Mouse (Mus musculus) adipocyte (in vitro differentiated cells): ENCODE results near the gene Zfp36l1.

ENCODE experiments used
- DNase-seq: peaks from one replicate; pipeline ENCODE4 v3.0.0-alpha.2; 2016; ENCODE audit warnings: low spot score

Gene Zfp36l1

GRCm38 (mm10) chr12:80112852-80113551, at the start of gene Zfp36l1:
Gene Zfp36l1 (minus strand): TSS chr12:80113013.
- DNase-seq, result peak; percentile 97

GRCm38 (mm10) chr12:80162448-80162847, 49.6 kb upstream of the Zfp36l1 start:
- no peak for DNase-seq

GRCm38 (mm10) chr12:80157675-80158074, 44.9 kb upstream of the Zfp36l1 start:
- DNase-seq, result peak; percentile 44

- peak; percentile 67 for DNase-seq
These were observed 41.0 kb upstream of the Zfp36l1 start for GRCm38 (mm10) chr12:80153687-80154326.

GRCm38 (mm10) chr12:80153078-80153477, 40.3 kb upstream of the Zfp36l1 start:
- DNase-seq, result no peak

GRCm38 (mm10) chr12:80151821-80152220, 39.0 kb upstream of the Zfp36l1 start:
- DNase-seq, result no peak

GRCm38 (mm10) chr12:80150624-80151023, 37.8 kb upstream of the Zfp36l1 start:
- no peak for DNase-seq

GRCm38 (mm10) chr12:80147563-80148214, 34.9 kb upstream of the Zfp36l1 start:
- no peak for DNase-seq

GRCm38 (mm10) chr12:80146227-80147223, 33.7 kb upstream of the Zfp36l1 start:
- peak; percentile 78 for DNase-seq

GRCm38 (mm10) chr12:80145365-80145764, 32.6 kb upstream of the Zfp36l1 start:
- no peak for DNase-seq

GRCm38 (mm10) chr12:80144846-80145245, 32.0 kb upstream of the Zfp36l1 start:
- DNase-seq, result no peak

- peak; percentile 71 for DNase-seq
These were observed 28.7 kb upstream of the Zfp36l1 start for GRCm38 (mm10) chr12:80141470-80141869.

GRCm38 (mm10) chr12:80141011-80141410, 28.2 kb upstream of the Zfp36l1 start:
- DNase-seq, result no peak

- DNase-seq, result no peak
These were observed 24.9 kb upstream of the Zfp36l1 start for GRCm38 (mm10) chr12:80137744-80138143.

GRCm38 (mm10) chr12:80137246-80137645, 24.4 kb upstream of the Zfp36l1 start:
- no peak for DNase-seq

- DNase-seq, result peak; percentile 76
These were observed 23.6 kb upstream of the Zfp36l1 start for GRCm38 (mm10) chr12:80136264-80136930.

- DNase-seq, result peak; percentile 58
These were observed 22.4 kb upstream of the Zfp36l1 start for GRCm38 (mm10) chr12:80135173-80135572.

GRCm38 (mm10) chr12:80133011-80133545, 20.3 kb upstream of the Zfp36l1 start:
- no peak for DNase-seq

- DNase-seq, result peak; percentile 89
These were observed 19.6 kb upstream of the Zfp36l1 start for GRCm38 (mm10) chr12:80132250-80133003.
